Mouse (Mus musculus) 3T3-L1 (cell line): Measurements from ENCODE around the gene Skp1a.

Experiments
- DNase-seq: peaks from one replicate; pipeline ENCODE4 v3.0.0-alpha.2; 2015; ENCODE audit warnings: low read depth, low spot score

The Skp1a gene

DNA sequence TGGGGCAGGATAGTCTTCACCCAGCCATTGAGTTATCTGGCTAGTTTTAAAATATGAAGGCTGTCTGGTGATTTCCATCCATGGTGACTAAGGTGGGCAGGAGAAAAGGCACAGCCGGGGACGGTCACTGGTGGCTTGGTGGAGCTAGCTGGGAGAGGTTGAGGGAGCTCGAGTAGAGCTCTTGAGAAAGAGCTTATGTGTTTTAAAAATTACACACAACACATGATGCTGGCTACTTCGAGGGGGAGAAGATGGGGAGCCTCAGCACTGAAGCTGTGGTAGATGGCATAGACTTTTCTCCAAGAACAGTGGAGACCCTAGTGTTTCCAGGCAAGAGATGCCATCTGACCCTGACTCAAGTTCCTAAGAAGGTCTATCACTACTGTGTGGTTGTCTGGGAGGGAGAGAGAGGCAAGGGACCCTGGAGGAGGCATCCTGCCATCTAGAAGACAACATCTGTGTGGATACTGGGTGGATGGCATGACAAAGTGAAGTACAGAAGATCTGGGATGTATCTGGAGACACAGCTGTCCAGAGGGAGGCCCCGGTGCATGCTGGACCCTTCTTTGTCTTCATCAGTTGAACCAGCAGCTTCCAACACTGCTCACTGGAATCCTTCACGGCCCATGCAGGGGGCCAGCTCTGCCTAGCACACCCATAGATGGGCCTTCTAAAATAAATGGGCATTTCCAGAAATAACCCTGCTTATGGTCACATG is 45.8 kb downstream of the Skp1a start:
- no peak for DNase-seq

- DNase-seq = no peak
These were observed 46.4 kb downstream of the Skp1a start for GRCm38 (mm10) chr11:52278164-52278563.

GRCm38 (mm10) chr11:52278991-52279390 is 47.2 kb downstream of the Skp1a start:
- DNase-seq = no peak

DNA sequence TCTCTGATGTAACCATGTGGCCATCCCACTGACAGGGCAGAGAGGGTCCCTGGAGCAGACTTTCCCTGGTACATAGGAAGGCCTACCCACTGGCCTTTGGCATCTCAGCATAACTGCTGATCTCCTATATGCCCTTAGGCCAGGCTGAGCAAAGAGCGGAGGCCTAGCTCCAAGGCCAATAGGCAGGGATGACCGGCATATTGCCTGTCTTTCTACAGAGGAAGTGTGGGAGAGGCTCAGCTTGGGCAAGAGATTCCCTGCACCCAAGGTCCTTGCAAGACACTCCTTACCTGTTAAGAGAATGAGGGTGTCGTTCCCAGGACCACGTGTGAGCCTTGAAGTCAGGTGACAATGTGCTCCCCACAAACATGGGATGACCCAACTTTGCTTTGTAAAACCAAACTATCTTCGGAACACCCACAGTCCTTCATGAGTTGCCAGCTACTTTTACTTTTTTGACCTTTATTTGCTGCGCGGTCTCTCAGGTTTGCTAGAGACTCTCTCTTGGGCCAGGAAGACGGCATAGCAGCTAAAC is 47.9 kb downstream of the Skp1a start:
- DNase-seq = no peak

DNA sequence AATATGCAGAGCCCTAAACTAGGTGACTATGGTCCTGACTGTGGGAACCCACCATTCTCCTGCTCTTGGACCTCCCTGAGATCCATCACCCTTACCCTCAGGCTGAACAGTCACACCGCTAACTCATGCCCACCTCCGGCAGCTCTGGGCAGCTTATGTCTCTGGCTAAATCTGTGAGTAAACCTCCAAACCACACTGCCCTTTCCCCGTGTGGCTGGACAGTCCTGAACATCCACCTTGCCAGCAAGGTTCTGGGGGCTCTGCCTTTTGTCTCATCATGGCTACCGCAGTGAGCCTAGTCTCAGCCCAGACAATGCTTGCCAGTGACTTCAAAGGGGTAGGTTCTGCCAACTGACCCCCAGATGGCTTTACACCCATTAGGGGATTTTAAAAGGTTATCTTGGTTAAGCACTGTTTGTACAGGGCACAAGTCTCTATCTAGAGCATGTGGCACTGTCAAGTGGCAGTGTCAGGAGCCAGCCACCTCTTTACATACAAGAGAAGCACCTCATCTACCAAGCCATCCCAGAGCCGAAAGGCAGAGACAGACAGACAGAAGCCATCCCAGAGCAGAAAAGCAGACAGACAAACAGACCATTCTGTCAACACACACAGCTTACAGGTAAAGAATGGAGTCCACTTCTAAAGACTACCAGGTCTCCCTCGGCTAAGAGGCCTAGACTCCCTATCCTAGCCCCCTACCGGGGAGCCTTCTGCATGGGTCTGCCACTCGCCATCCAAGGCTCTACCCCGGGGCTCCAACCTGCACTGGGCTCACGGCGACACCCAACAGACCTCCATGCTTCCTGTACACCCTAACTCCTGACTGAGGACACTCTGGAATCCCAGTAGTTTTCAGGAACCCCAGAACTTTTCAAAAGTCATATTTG is 49.0 kb downstream of the Skp1a start:
- no peak for DNase-seq

GRCm38 (mm10) chr11:52281568-52282328 is 50.0 kb downstream of the Skp1a start:
- no peak for DNase-seq

DNA sequence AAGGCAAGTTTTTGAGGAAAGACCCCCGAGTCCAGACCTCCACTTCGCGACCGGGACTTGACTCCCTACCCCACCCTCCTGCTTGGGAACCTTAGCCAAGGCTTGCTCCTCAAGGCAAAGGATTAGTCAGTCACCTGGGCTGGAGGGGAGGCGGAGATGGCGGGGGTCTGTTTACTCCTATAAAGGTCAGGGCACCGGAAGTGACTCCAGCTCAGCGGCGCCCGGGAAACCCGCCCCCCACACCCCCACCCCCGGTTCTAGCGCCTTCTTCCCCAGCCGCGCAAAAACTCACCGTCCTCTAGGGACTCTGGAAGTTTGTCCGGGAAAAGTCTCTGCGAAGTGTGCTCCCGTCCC is 50.6 kb downstream of the Skp1a start:
- DNase-seq = no peak

DNA sequence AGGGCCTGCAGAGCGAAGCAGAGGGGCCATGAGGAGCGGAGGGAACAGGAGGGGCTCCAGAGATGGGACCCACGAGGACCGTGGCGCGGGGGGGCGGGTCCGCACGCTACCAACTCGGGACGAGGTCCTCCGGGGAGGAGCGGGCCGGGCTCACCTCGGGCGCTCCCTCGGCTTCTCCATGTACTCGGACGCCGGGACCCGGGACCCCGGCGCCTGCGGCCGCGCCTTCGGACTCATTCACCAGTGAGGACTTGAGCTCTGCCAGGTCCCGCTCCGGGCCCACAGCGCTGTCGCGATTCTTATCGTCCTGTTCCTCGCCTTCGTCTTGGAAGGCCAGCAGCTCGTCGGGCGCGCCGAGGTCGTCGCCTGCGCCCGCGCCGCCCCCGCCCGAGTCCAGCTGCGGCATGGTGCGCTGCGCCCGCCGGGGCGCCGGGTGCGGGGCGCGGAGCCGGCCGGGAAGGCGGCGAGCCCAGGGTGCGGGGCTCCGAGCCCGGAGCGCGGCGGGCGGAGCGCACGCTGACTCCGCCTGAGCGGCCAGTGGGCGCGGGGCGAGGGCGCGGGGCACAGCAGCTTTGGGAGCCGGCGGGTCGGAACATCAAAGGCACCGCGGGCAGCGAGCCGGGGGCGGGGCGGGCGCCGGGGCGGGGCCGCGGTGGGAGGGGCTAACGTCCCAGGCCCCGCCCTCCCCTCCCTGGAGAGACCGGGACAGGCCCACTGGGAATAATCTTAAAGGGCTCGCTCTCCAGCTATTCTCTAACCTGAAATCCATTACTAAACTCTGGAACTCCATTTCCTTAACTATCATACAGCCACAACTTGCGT is 51.2 kb downstream of the Skp1a start, which contains the start of gene Tcf7:
Gene Tcf7, minus strand, starts transcription at position 241 of the 822 bp plus-strand sequence.
- DNase-seq = no peak

- DNase-seq = no peak
These were observed 52.1 kb downstream of the Skp1a start for GRCm38 (mm10) chr11:52283596-52284571.

DNA sequence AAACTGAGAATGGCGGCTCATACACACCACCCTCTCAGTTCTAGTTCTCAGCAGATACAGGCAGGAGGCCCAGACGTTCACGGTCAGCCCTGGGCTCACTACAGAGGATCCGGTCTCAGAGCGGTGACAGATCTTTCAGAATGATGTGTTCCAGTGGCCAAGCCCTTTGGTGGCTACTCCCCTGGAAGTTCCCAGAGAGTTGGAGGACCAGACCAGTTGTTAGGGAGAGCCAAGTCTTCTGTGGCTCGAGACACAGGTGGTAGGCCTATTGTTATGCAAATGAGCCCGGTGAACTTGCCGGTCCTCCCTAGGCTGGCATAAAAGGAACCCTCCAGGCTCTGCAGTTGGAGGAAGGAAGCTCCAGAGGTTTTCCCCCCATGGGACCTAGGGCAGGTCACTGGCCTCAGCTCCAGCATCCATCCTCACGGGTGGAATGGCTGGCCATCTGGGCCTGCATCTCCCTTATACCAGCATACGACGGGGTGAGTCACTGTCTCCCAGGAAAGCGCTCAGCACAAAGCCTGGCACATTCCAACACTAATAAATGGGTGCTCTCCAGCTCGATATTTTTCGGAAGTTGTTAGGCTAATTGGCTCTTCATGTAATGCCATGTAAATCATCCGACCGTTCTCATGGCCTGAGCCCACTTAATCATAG is 54.6 kb downstream of the Skp1a start:
- DNase-seq = no peak

DNA sequence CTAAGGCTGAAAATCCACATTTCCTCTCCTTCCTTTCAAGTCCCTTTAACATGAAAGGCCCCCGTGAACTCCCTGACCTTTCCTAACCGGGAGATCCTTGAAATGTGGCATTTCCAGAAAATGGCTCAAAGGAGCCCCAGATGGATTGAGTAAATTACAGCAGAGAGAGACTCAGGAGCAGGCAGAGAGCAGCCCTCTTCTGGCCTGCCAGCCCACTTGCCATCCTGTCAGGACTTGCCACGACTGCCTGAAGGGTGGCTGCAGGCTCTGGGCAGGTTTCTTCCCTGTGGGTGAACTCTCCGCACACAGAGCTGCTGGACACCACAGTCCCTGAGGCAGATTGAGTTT is 55.1 kb downstream of the Skp1a start:
- DNase-seq = no peak

DNA sequence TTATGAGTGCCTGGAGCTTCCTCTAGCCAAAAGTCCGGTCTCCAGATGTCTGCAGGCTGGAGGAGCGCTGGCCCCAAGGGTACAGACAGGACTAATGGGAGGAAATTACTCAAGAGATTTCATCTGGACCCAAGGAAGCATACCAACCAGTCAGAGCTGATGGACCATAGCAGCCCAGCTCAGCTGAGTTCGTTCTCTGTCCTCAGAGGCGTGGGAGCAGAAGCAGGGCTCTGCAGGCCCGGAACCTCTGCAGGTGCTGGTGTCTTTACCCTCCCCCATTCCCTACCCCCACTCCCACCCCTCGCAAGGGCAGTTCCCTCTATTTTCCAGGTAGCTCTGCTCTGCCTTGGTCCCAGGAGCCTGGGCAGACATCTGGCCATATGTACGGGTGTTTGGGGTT is 60.6 kb downstream of the Skp1a start:
- no peak for DNase-seq

DNA sequence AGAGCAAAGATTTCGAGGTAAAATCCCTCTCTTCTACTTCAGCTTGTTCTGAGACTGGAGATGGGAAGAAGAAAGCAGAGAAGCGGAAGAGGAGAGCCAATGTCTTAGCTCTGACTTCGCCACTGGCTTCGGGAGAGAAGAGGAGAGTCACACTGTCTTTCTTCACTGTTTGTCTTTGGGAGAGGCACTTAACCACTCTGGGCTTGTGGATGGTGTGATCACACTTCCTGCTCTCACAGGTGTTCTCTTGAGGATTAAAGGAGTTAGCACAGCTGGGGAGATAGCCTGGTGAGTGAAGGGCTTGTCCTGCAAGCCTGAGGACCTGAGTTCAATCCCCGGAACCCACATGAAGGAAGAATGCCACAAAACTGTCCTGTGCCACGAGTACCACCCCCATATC is 61.1 kb downstream of the Skp1a start:
- DNase-seq = no peak

DNA sequence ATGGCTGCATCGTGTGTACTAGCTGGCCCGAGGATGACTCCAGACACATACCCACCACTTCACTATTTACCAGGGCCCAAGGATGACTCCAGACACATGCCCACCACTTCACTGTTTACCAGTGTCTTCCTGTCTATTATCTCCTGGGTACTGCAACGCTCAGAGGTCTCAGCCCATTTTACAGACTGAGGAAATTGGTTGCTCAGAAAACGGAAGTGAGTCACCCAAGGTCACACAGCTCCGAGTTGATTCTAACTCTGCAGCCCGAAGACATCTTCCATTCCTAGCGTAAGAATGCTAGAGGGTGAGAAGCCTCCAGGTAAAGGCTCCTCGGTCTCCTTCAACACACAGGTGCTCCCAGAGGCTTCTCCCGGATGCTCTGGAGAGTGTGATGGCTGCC is 62.3 kb downstream of the Skp1a start:
- no peak for DNase-seq
